Mouse (Mus musculus): Measurements from ENCODE around the gene Lrp5. TPM values are rescaled to one million over a fixed set of nuclear protein-coding genes. Genes with fewer than 3 reads are reported as not detected.
"Not testable (repeated sequence)": the region's sequence is repeated elsewhere in the genome, so short reads cannot be mapped to it uniquely, and the experiment has no call there.

The Lrp5 gene
- polyA plus RNA-seq, 1 experiment from 2014 or later = 1.8 TPM

- ATAC-seq (ENCODE audit: low FRiP score) (no peak), DNase-seq (ENCODE audit: low spot score) (no peak)
- Histone ChIP-seq H3K36me3 (replicated peaks; ENCODE audit: control insufficient read depth, insufficient read depth) (no peaks in the 10 kb centered on the region), H3K4me3 (replicated peaks; ENCODE audit: low read length) (no peak overlapping the region), H3K9me3 (ENCODE audit: control insufficient read depth, low read length) (no peaks in the 10 kb centered on the region), H3K27me3 (ENCODE audit: control insufficient read depth, insufficient read depth, low read length) (no peaks in the 10 kb centered on the region), H3K27ac (no peak overlapping the region), H3K9ac (no peak overlapping the region), H3K4me1 (replicated peaks; ENCODE audit: control insufficient read depth, insufficient read depth, low read length) (no peaks in the 10 kb centered on the region), H3K4me2 (replicated peaks) (no peak overlapping the region)
- WGBS = 75% methylated on average over 11 of the region's 11 CpGs
These were observed 18.4 kb downstream of the Lrp5 start for GRCm38 (mm10) chr19:3667979-3668378.

DNA sequence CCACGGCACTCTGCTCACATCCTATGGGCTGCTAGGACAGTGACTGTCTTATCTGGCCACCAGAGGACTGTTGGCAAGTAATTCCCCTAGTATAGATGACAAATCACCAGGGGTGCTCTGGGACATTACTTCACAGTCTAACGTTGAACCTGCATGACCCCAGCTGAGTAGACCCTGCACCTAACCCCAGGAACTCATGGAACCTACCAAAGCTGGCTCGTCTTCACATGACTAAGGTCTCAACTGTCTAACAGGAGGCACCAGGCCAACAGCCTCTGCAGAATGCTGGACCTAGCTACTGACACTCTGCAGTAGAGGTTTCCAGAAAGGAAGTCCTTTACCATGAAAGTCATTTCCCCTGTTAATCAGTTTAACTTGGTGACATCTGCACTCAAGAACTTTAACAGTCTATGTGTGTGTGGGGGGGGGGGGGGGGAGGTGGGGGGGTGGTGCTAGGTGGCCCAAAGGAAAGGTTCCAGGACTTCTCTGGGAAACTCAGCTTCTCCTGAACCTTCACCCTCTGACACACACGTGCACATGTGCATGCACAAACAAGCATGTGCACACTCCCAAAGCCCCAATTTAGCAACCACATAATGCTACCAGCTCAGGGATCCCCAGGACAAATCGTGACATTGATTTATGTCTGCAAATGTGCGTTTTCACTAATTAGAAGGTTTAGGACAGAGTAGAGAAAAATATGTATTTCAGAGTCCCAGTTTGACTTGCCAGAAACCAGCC lies 19.0 kb downstream of the Lrp5 start:
- WGBS = 83% methylated on average over 6 of the region's 6 CpGs
- Histone ChIP-seq H3K4me1 (replicated peaks; ENCODE audit: control insufficient read depth, insufficient read depth, low read length) (no peaks in the 10 kb centered on the region), H3K36me3 (replicated peaks; ENCODE audit: control insufficient read depth, insufficient read depth) (no peaks in the 10 kb centered on the region)

GRCm38 (mm10) chr19:3666632-3667031 lies 19.7 kb downstream of the Lrp5 start:
- H3K9me3 ChIP-seq (ENCODE audit: control insufficient read depth, low read length) = no peaks in the 10 kb centered on the region
- no peak overlapping the region for H3K9ac ChIP-seq
- H3K27me3 ChIP-seq (ENCODE audit: control insufficient read depth, insufficient read depth, low read length) = no peaks in the 10 kb centered on the region
- H3K4me2 ChIP-seq (replicated peaks) = no peak overlapping the region
- DNase-seq (ENCODE audit: low spot score) (no peak), ATAC-seq (ENCODE audit: low FRiP score) (no peak)
- no peaks in the 10 kb centered on the region for H3K4me1 ChIP-seq (replicated peaks; ENCODE audit: control insufficient read depth, insufficient read depth, low read length)
- no peaks in the 10 kb centered on the region for H3K36me3 ChIP-seq (replicated peaks; ENCODE audit: control insufficient read depth, insufficient read depth)
- H3K4me3 ChIP-seq (replicated peaks; ENCODE audit: low read length) = no peak overlapping the region
- no peak overlapping the region for H3K27ac ChIP-seq
- WGBS = 89% methylated on average over 2 of the region's 2 CpGs

More for the DNA sequence above, 19.0 kb downstream of the Lrp5 start:
- DNase-seq (ENCODE audit: low spot score) (no peak), ATAC-seq (ENCODE audit: low FRiP score) (no peak)
- Histone ChIP-seq H3K9ac (no peak overlapping the region), H3K27me3 (ENCODE audit: control insufficient read depth, insufficient read depth, low read length) (no peaks in the 10 kb centered on the region), H3K27ac (no peak overlapping the region), H3K9me3 (ENCODE audit: control insufficient read depth, low read length) (no peaks in the 10 kb centered on the region), H3K4me3 (replicated peaks; ENCODE audit: low read length) (no peak overlapping the region), H3K4me2 (replicated peaks) (no peak overlapping the region)

DNA sequence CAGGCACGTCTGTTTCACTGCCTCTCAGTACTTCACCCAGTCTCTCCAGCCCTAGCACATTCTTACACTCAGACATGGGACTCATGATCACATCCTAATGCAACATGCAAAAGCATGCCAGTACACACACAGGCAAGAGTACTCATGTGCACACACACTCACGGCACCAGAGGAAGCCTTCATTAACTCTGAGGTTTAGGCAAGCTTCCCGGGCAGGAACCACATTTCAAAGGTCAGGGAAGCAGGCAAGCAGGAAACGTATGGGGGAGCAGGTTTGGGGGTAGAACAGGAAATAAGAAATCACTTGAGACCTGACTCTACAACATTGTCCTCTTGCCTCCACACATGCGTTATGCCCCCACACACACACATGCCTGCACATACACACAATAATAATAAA lies 20.9 kb downstream of the Lrp5 start:
- no peaks in the 10 kb centered on the region for H3K9me3 ChIP-seq (ENCODE audit: control insufficient read depth, low read length)
- H3K4me2 ChIP-seq (replicated peaks) = no peak overlapping the region
- WGBS = 71% methylated on average over 5 of the region's 5 CpGs
- no peaks in the 10 kb centered on the region for H3K4me1 ChIP-seq (replicated peaks; ENCODE audit: control insufficient read depth, insufficient read depth, low read length)
- ATAC-seq (ENCODE audit: low FRiP score) = no peak
- H3K9ac ChIP-seq = no peak overlapping the region
- no peak for DNase-seq (ENCODE audit: low spot score)
- H3K36me3 ChIP-seq (replicated peaks; ENCODE audit: control insufficient read depth, insufficient read depth) = no peaks in the 10 kb centered on the region
- H3K27ac ChIP-seq = no peak overlapping the region
- H3K27me3 ChIP-seq (ENCODE audit: control insufficient read depth, insufficient read depth, low read length) = no peaks in the 10 kb centered on the region
- H3K4me3 ChIP-seq (replicated peaks; ENCODE audit: low read length) = no peak overlapping the region

DNA sequence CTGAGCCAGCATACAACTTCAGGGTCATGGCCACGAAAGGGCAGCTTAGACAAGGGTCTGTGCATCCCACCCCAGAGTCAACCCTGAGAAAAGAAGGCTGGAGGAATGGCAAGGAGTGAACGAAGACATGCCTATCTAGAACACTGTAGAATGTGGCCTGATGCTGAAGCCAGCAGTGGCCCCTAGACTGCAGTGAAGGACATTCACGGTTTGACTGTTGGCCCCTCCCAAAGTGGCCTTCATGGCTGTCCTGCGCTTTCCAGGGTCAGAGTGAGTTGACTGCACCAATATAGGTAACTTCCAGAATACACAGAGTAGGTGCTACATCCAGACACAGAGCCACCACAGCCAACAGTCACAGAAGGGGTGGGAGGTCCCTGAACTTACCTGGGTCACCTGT lies 28.4 kb downstream of the Lrp5 start:
- no peak overlapping the region for H3K9ac ChIP-seq
- WGBS = 98% methylated on average over 4 of the region's 4 CpGs

GRCm38 (mm10) chr19:3657065-3657464 lies 29.3 kb downstream of the Lrp5 start:
- not testable (repeated sequence) for H3K36me3 ChIP-seq (replicated peaks; ENCODE audit: control insufficient read depth, insufficient read depth); H3K9me3 ChIP-seq (ENCODE audit: control insufficient read depth, low read length); H3K4me2 ChIP-seq (replicated peaks); H3K27ac ChIP-seq; H3K4me1 ChIP-seq (replicated peaks; ENCODE audit: control insufficient read depth, insufficient read depth, low read length); H3K27me3 ChIP-seq (ENCODE audit: control insufficient read depth, insufficient read depth, low read length); DNase-seq (ENCODE audit: low spot score); H3K9ac ChIP-seq; ATAC-seq (ENCODE audit: low FRiP score); H3K4me3 ChIP-seq (replicated peaks; ENCODE audit: low read length)
- WGBS = 98% methylated on average over 4 of the region's 4 CpGs

More for the DNA sequence above, 28.4 kb downstream of the Lrp5 start:
- no peak for ATAC-seq (ENCODE audit: low FRiP score)
- Histone ChIP-seq H3K9me3 (ENCODE audit: control insufficient read depth, low read length) (no peaks in the 10 kb centered on the region), H3K36me3 (replicated peaks; ENCODE audit: control insufficient read depth, insufficient read depth) (0 out of 2 replicates have a peak, but pooled peaks cover 4% of the 10 kb centered on the region), H3K27me3 (ENCODE audit: control insufficient read depth, insufficient read depth, low read length) (no peaks in the 10 kb centered on the region), H3K4me3 (replicated peaks; ENCODE audit: low read length) (no peak overlapping the region), H3K4me1 (replicated peaks; ENCODE audit: control insufficient read depth, insufficient read depth, low read length) (no peaks in the 10 kb centered on the region), H3K27ac (no peak overlapping the region), H3K4me2 (replicated peaks) (no peak overlapping the region)
- no peak for DNase-seq (ENCODE audit: low spot score)

- DNase-seq (ENCODE audit: low spot score) = no peak
- no peak overlapping the region for H3K4me3 ChIP-seq (replicated peaks; ENCODE audit: low read length)
- no peaks in the 10 kb centered on the region for H3K4me1 ChIP-seq (replicated peaks; ENCODE audit: control insufficient read depth, insufficient read depth, low read length)
- H3K27me3 ChIP-seq (ENCODE audit: control insufficient read depth, insufficient read depth, low read length) = no peaks in the 10 kb centered on the region
- 69% methylated on average over 1 of the region's 1 CpGs for WGBS
- H3K4me2 ChIP-seq (replicated peaks) = no peak overlapping the region
- ATAC-seq (ENCODE audit: low FRiP score) = no peak
- H3K9me3 ChIP-seq (ENCODE audit: control insufficient read depth, low read length) = no peaks in the 10 kb centered on the region
- no peak overlapping the region for H3K9ac ChIP-seq
- peaks cover 15% of the 10 kb centered on the region for H3K36me3 ChIP-seq (replicated peaks; ENCODE audit: control insufficient read depth, insufficient read depth)
- no peak overlapping the region for H3K27ac ChIP-seq
These were observed 30.2 kb downstream of the Lrp5 start for GRCm38 (mm10) chr19:3656144-3656543.

DNA sequence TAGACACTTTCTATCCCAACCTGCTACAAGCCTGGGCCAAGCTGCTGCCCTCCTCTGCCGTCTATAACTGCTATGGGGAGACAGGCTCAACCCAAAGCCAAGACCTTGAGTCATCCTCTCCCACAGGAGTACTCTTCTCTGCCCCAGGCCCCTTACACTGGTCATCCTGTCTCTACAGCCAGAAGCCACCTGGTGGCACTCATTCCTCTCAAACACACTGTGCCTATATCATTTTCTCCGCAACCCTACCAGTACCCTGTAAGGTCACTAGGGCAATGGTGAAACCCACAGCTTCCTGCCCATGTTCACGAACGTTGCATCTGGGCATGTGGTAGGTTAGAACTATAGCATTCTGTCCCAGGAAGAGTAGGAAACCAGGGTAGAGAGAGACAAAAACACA lies 31.4 kb downstream of the Lrp5 start:
- Histone ChIP-seq H3K9ac (no peak overlapping the region), H3K9me3 (ENCODE audit: control insufficient read depth, low read length) (no peaks in the 10 kb centered on the region), H3K4me2 (replicated peaks) (no peak overlapping the region), H3K27ac (no peak overlapping the region), H3K4me3 (replicated peaks; ENCODE audit: low read length) (no peak overlapping the region), H3K4me1 (replicated peaks; ENCODE audit: control insufficient read depth, insufficient read depth, low read length) (no peaks in the 10 kb centered on the region), H3K27me3 (ENCODE audit: control insufficient read depth, insufficient read depth, low read length) (no peaks in the 10 kb centered on the region), H3K36me3 (replicated peaks; ENCODE audit: control insufficient read depth, insufficient read depth) (peaks cover 15% of the 10 kb centered on the region)
- DNase-seq (ENCODE audit: low spot score) = no peak
- no peak for ATAC-seq (ENCODE audit: low FRiP score)
- 85% methylated on average over 4 of the region's 4 CpGs for WGBS

DNA sequence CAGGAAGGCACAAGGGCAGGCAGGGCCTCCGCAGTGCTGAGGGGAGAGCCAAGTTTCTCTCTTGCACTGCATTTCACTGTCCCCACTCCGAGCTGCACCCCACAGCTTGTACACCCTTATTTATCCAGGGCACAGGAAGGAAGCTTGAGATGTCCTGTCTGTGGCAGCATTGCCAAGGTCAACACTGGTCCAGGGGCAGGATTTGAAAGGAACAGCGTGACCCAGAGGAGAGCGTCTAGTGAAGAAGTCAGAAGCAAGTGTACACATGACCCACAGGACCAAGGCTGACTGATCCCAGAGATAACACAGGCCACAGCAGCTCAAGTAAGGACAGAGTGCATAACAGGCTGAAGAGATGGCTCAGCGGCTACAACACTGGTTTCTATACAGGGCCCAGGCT lies 32.3 kb downstream of the Lrp5 start:
- Histone ChIP-seq H3K4me1 (replicated peaks; ENCODE audit: control insufficient read depth, insufficient read depth, low read length) (no peaks in the 10 kb centered on the region), H3K4me3 (replicated peaks; ENCODE audit: low read length) (no peak overlapping the region), H3K9me3 (ENCODE audit: control insufficient read depth, low read length) (no peaks in the 10 kb centered on the region), H3K4me2 (replicated peaks) (no peak overlapping the region), H3K36me3 (replicated peaks; ENCODE audit: control insufficient read depth, insufficient read depth) (peaks cover 15% of the 10 kb centered on the region), H3K9ac (no peak overlapping the region), H3K27ac (no peak overlapping the region), H3K27me3 (ENCODE audit: control insufficient read depth, insufficient read depth, low read length) (no peaks in the 10 kb centered on the region)
- no peak for DNase-seq (ENCODE audit: low spot score)
- WGBS = 84% methylated on average over 5 of the region's 5 CpGs
- ATAC-seq (ENCODE audit: low FRiP score) = no peak

- no peak overlapping the region for H3K4me2 ChIP-seq (replicated peaks)
- no peaks in the 10 kb centered on the region for H3K9me3 ChIP-seq (ENCODE audit: control insufficient read depth, low read length)
- H3K27ac ChIP-seq = no peak overlapping the region
- no peaks in the 10 kb centered on the region for H3K27me3 ChIP-seq (ENCODE audit: control insufficient read depth, insufficient read depth, low read length)
- H3K9ac ChIP-seq = no peak overlapping the region
- WGBS = 82% methylated on average over 4 of the region's 4 CpGs
- no peaks in the 10 kb centered on the region for H3K4me1 ChIP-seq (replicated peaks; ENCODE audit: control insufficient read depth, insufficient read depth, low read length)
- H3K36me3 ChIP-seq (replicated peaks; ENCODE audit: control insufficient read depth, insufficient read depth) = peaks cover 15% of the 10 kb centered on the region
- no peak overlapping the region for H3K4me3 ChIP-seq (replicated peaks; ENCODE audit: low read length)
- DNase-seq (ENCODE audit: low spot score) = no peak
- ATAC-seq (ENCODE audit: low FRiP score) = no peak
These were observed 32.9 kb downstream of the Lrp5 start for GRCm38 (mm10) chr19:3653508-3653907.
